14 mouse cellular contexts compared by ENCODE assay signal in the genomic region with DNA sequence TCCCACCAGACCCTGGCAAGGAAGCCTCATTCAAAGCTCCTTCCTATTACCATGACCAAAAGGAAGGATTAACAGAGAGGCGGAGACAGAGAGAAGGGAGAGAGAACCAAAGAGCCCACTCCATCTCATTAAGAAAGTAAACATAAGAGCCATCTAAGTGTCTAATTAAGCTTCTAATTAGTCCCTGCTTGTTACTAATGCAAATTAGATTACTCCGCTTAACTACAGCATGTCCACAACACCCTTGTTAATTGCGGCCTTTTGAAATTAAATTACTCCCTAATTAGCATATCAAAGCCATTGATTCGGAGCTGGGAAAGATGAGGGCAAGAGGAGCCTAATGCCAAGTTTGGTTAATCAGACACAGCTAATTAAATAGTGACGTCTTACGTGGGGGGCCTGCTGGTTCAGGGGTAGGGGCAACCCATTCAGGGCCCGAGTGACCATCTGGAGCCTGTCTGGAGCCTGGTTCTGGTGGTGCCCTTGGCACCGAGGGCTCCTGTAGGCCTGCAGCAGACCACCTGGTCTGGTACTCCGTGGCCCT. TPM values are rescaled to one million over a fixed set of nuclear protein-coding genes. Genes with fewer than 3 reads are reported as not detected.
A peak's percentile ranks its signal among the peaks of the same experiment; 100 is the strongest.
DNase-seq lines count a peak whose midpoint lies in the region; ATAC-seq and TF ChIP-seq lines count a peak whose summit lies in the region.
"Had no signal": no experiment of that assay in that cellular context is flagged by ENCODE, and none has a peak within 500 bp of the region (broad histone marks: within the 10 kb centered on the region; RNA-seq: fewer than 3 reads in every experiment).

No protein-coding gene starts in this region.

- H3K27ac ChIP-seq in forebrain, embryonic 10.5 days: peak overlapping the region; percentile 66
- H3K27ac ChIP-seq in hindbrain, embryonic 14.5 days: no peak overlapping the region
- H3K27ac ChIP-seq in midbrain, embryonic 15.5 days: no peak overlapping the region
- H3K27ac ChIP-seq in liver, postnatal 0 days (ENCODE audit: low read depth): no peak overlapping the region
- H3K27ac ChIP-seq: limb, embryonic 15.5 days; lung, embryonic 15.5 days had no signal

- H3K4me1 ChIP-seq in forebrain, embryonic 10.5 days: peaks cover 89% of the 10 kb centered on the region
- peaks cover 11% of the 10 kb centered on the region for H3K4me1 ChIP-seq in hindbrain, embryonic 14.5 days (replicated peaks; ENCODE audit: control insufficient read depth, insufficient read depth, low read length)
- peaks cover 42% of the 10 kb centered on the region for H3K4me1 ChIP-seq in midbrain, embryonic 15.5 days
- peaks cover 4% of the 10 kb centered on the region; the same call in 1 of the 2 replicates for H3K4me1 ChIP-seq in liver, postnatal 0 days (ENCODE audit: insufficient read depth)

- no peak overlapping the region for H3K9ac ChIP-seq in hindbrain, embryonic 14.5 days
- no peak overlapping the region for H3K9ac ChIP-seq in midbrain, embryonic 15.5 days
- no peak overlapping the region for H3K9ac ChIP-seq in liver, postnatal 0 days (replicated peaks)
- H3K9ac ChIP-seq: limb, embryonic 15.5 days; lung, embryonic 15.5 days had no signal

- peak; percentile 18 for DNase-seq in MN1 (ENCODE audit: low spot score)
- peak; percentile 56 for DNase-seq in forebrain, embryonic 10.5 days (ENCODE audit: extremely low spot score, low spot score)
- peak; percentile 56 for DNase-seq in hindbrain, embryonic 14.5 days (ENCODE audit: low spot score)
- DNase-seq in liver, postnatal 0 days: no peak
- DNase-seq in urinary bladder, postnatal 14 days (ENCODE audit: low spot score): no peak
- DNase-seq in urinary bladder, postnatal 10 days (ENCODE audit: low spot score): no peak
- DNase-seq: cerebellum, adult 18-20 months; heart, adult 18-20 months; kidney, adult 11 months; right cerebral cortex, postnatal 14 days had no signal

- no peak overlapping the region for H3K4me2 ChIP-seq in hindbrain, embryonic 14.5 days (replicated peaks)
- 0 out of 2 replicates have a peak overlapping the region, but pooled peaks have one; percentile 2 for H3K4me2 ChIP-seq in midbrain, embryonic 15.5 days
- H3K4me2 ChIP-seq in liver, postnatal 0 days (ENCODE audit: low read depth, low read length): no peak overlapping the region
- H3K4me2 ChIP-seq: limb, embryonic 15.5 days; lung, embryonic 15.5 days had no signal

- no peaks in the 10 kb centered on the region for H3K9me3 ChIP-seq in forebrain, embryonic 10.5 days
- H3K9me3 ChIP-seq in hindbrain, embryonic 14.5 days (ENCODE audit: control insufficient read depth, low read length): no peaks in the 10 kb centered on the region
- H3K9me3 ChIP-seq in midbrain, embryonic 15.5 days: no peaks in the 10 kb centered on the region
- H3K9me3 ChIP-seq in liver, postnatal 0 days (ENCODE audit: low read length): no peaks in the 10 kb centered on the region
- H3K9me3 ChIP-seq: limb, embryonic 15.5 days; lung, embryonic 15.5 days had no signal

- WGBS in forebrain, embryonic 10.5 days: 15% methylated on average over 9 of the region's 9 CpGs
- 11% methylated on average over 9 of the region's 9 CpGs for WGBS in hindbrain, embryonic 14.5 days
- 10% methylated on average over 9 of the region's 9 CpGs for WGBS in midbrain, embryonic 15.5 days
- WGBS in liver, postnatal 0 days (ENCODE audit: insufficient replicate concordance): 75% methylated on average over 9 of the region's 9 CpGs

- peaks cover 72% of the 10 kb centered on the region for H3K36me3 ChIP-seq in forebrain, embryonic 10.5 days (replicated peaks)
- no peaks in the 10 kb centered on the region for H3K36me3 ChIP-seq in hindbrain, embryonic 14.5 days (replicated peaks; ENCODE audit: control insufficient read depth, insufficient read depth)
- no peaks in the 10 kb centered on the region for H3K36me3 ChIP-seq in midbrain, embryonic 15.5 days (replicated peaks)
- H3K36me3 ChIP-seq in liver, postnatal 0 days (replicated peaks; ENCODE audit: insufficient read depth, low read length): no peaks in the 10 kb centered on the region; the same call in 1 of the 2 replicates

- H3K27me3 ChIP-seq in forebrain, embryonic 10.5 days (ENCODE audit: poor library complexity, severe bottlenecking): peaks cover 94% of the 10 kb centered on the region
- H3K27me3 ChIP-seq in hindbrain, embryonic 14.5 days (ENCODE audit: control insufficient read depth, insufficient read depth, low read length): peaks cover 76% of the 10 kb centered on the region
- H3K27me3 ChIP-seq in midbrain, embryonic 15.5 days (replicated peaks): peaks cover 6% of the 10 kb centered on the region; the same call in 1 of the 2 replicates
- no peaks in the 10 kb centered on the region for H3K27me3 ChIP-seq in liver, postnatal 0 days (ENCODE audit: insufficient read depth, low read length)
- H3K27me3 ChIP-seq: limb, embryonic 15.5 days; lung, embryonic 15.5 days; Patski had no signal

- peak; percentile 62 for ATAC-seq in hindbrain, embryonic 14.5 days (ENCODE audit: low FRiP score)
- 0 out of 2 replicates have a peak, but pooled peaks have one; percentile 50 for ATAC-seq in midbrain, embryonic 15.5 days (replicated peaks)
- ATAC-seq in liver, postnatal 0 days: no peak
- ATAC-seq: Patski had no signal

- TF ChIP-seq EP300 in liver, postnatal 0 days (IDR thresholded peaks at IDR 0.05; ENCODE audit: low read depth): no peak

- peak overlapping the region; percentile 29 for H3K4me3 ChIP-seq in forebrain, embryonic 10.5 days
- no peak overlapping the region for H3K4me3 ChIP-seq in hindbrain, embryonic 14.5 days (replicated peaks; ENCODE audit: low read length)
- H3K4me3 ChIP-seq in midbrain, embryonic 15.5 days: no peak overlapping the region
- H3K4me3 ChIP-seq in liver, postnatal 0 days (ENCODE audit: low read depth, low read length): no peak overlapping the region
- H3K4me3 ChIP-seq: limb, embryonic 15.5 days; lung, embryonic 15.5 days had no signal

- no peak for TF ChIP-seq CTCF in liver, postnatal 0 days (IDR thresholded peaks at IDR 0.05; ENCODE audit: low read depth)

RNA-seq across cellular contexts. Expression of gene Foxp4, which starts 9.7 kb away (rescaled TPM):
- polyA plus RNA-seq in forebrain, embryonic 10.5 days (2016; fragmentation: Nextera tagmentation; extraction: Ambion mirVana): 16.6 and 18.0 TPM in 2 replicates
- polyA plus RNA-seq in hindbrain, embryonic 14.5 days (2014; fragmentation: Nextera tagmentation; extraction: Ambion mirVana): 34.3 and 35.1 TPM in 2 replicates
- 43.3 and 46.6 TPM in 2 replicates for polyA plus RNA-seq in midbrain, embryonic 15.5 days (2015; fragmentation: Nextera tagmentation; extraction: Ambion mirVana)
- polyA plus RNA-seq in liver, postnatal 0 days (2015; fragmentation: Nextera tagmentation; extraction: Ambion mirVana): 5.9 and 6.2 TPM in 2 replicates

Comparison
In these comparisons a context has a peak if more than half of its experiments do, and no peak if none do; other contexts are left out.
1. DNase-seq: peak in MN1 (single experiment), forebrain, embryonic 10.5 days (single experiment) and hindbrain, embryonic 14.5 days (single experiment); none in liver, postnatal 0 days (single experiment), urinary bladder, postnatal 14 days (single experiment) and urinary bladder, postnatal 10 days (single experiment).